Mouse (Mus musculus) testis, adult 2 months (tissue): Measurements from ENCODE around the gene Mink1.

Experiments
- CTCF ChIP-seq: fragments of 200-500 bp; IDR thresholded peaks from 2 replicates; pipeline ENCODE4 v1.5.1; 2012; ENCODE audit warnings: low read depth, mild to moderate bottlenecking, inconsistent platforms, low read length, moderate library complexity; ENCODE audit not compliant: control insufficient read depth, insufficient read depth, insufficient replicate concordance
- POLR2A ChIP-seq: fragments of 200-500 bp; IDR thresholded peaks from 2 replicates; pipeline ENCODE4 v1.6.1; 2012; ENCODE audit warnings: low read depth, mild to moderate bottlenecking, inconsistent platforms, low read length, moderate library complexity; ENCODE audit not compliant: control insufficient read depth

GRCm38 (mm10) chr11:70583022-70583714, 20.5 kb downstream of the Mink1 start:
- TF ChIP-seq CTCF (no peak), POLR2A (no peak)
